Mouse (Mus musculus) ZHBTc4 (cell line): ENCODE data around the gene Gm47969.

Source experiments
- DNase-seq: peaks from one replicate; pipeline ENCODE4 v3.0.0-alpha.2; 2011; ENCODE audit warnings: low read depth, low spot score

The Gm47969 gene

GRCm38 (mm10) chr1:83075526-83076189, 30.9 kb downstream of the Gm47969 start:
- peak; percentile 7 for DNase-seq

- DNase-seq, result peak; percentile 80
Observed at GRCm38 (mm10) chr1:83076190-83076917, 31.6 kb downstream of the Gm47969 start.

- DNase-seq, result no peak
Observed at GRCm38 (mm10) chr1:83077016-83077415, 32.3 kb downstream of the Gm47969 start.

- DNase-seq, result no peak
Observed at GRCm38 (mm10) chr1:83084790-83085189, 40.1 kb downstream of the Gm47969 start.

- DNase-seq, result peak; percentile 2
Observed at GRCm38 (mm10) chr1:83091268-83091667, 46.5 kb downstream of the Gm47969 start.
